Mouse (Mus musculus) heart, embryonic 10.5 days (tissue): ENCODE measurements around the gene Plpp2. TPM values are rescaled to one million over a fixed set of nuclear protein-coding genes. Genes with fewer than 3 reads are reported as not detected.

Experiments used
- DNase-seq: peaks from one replicate; pipeline ENCODE4 v3.0.0-alpha.2; 2017; ENCODE audit warnings: low spot score
- H3K27ac ChIP-seq: fragments of 300-500 bp; sonication (generic); 2 replicates; pipeline ENCODE4 v1.5.1; 2016; ENCODE audit warnings: mild to moderate bottlenecking
- H3K27me3 ChIP-seq: fragments of 300-500 bp; sonication (generic); 2 replicates; pipeline ENCODE4 v1.6.1; 2016; ENCODE audit warnings: mild to moderate bottlenecking; ENCODE audit not compliant: poor library complexity, insufficient read depth, severe bottlenecking
- H3K36me3 ChIP-seq: fragments of 300-500 bp; sonication (generic); 2 replicates; pipeline ENCODE4 v1.6.1; 2016; ENCODE audit warnings: mild to moderate bottlenecking, moderate library complexity
- H3K4me1 ChIP-seq: fragments of 300-500 bp; sonication (generic); 2 replicates; pipeline ENCODE4 v1.6.1; 2016; ENCODE audit warnings: mild to moderate bottlenecking
- H3K4me3 ChIP-seq: fragments of 300-500 bp; sonication (generic); 2 replicates; pipeline ENCODE4 v1.5.1; 2016; ENCODE audit warnings: mild to moderate bottlenecking, moderate library complexity
- H3K9me3 ChIP-seq: fragments of 300-500 bp; sonication (generic); 2 replicates; pipeline ENCODE4 v1.6.1; 2016; ENCODE audit warnings: mild to moderate bottlenecking, moderate library complexity
- WGBS: fragments of 180-500 bp; shearing (Covaris S2); methylation state at CpG from one replicate; pipeline ENCODE4 v1.1.7; 2016; 5-methylcytosine and 5-hydroxymethylcytosine counted together
- polyA plus RNA-seq: library from polyadenylated mRNA; unstranded; fragments of >200 nt; fragmentation: Nextera tagmentation; extraction: Ambion mirVana; gene quantifications from 2 replicates; pipeline ENCODE4 v1.2.1, GENCODE M21; 2016

Plpp2 gene
- polyA plus RNA-seq, 1 experiment from 2014 or later = 24.1 TPM

GRCm38 (mm10) chr10:79547148-79547675 is 13.6 kb upstream of the Plpp2 start:
- H3K4me3 ChIP-seq = no peak overlapping the region
- WGBS = 77% methylated on average over 5 of the region's 5 CpGs
- H3K9me3 ChIP-seq = no peaks in the 10 kb centered on the region
- H3K27me3 ChIP-seq = no peaks in the 10 kb centered on the region
- peaks cover 80% of the 10 kb centered on the region for H3K36me3 ChIP-seq
- no peak overlapping the region for H3K27ac ChIP-seq
- DNase-seq = peak; percentile 64
- H3K4me1 ChIP-seq = peaks cover 24% of the 10 kb centered on the region

DNA sequence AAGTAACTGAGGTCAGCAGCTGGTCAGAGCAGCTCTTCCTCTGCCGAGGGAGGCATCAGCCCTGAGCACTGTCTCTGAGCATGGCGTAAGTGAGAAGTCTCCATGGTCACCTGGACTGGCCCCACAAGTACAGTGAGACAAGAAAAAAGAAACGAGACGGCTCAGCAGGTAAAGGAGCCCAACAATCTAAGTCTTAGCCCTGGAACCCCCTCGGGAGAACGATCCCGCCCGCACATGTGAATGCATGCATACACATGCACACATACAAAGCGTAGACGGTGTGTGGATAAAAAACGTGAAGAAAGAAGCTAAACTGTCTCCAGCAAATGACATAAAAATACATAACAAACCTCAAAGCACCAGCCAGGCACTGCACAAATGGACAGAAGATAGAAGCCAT is 12.9 kb upstream of the Plpp2 start:
- Histone ChIP-seq H3K27me3 (no peaks in the 10 kb centered on the region), H3K4me3 (no peak overlapping the region), H3K36me3 (peaks cover 88% of the 10 kb centered on the region), H3K9me3 (no peaks in the 10 kb centered on the region), H3K4me1 (peaks cover 23% of the 10 kb centered on the region; the same call in 1 of the 2 replicates), H3K27ac (no peak overlapping the region)
- DNase-seq = peak; percentile 60
- 89% methylated on average over 11 of the region's 11 CpGs for WGBS

- peaks cover 94% of the 10 kb centered on the region for H3K36me3 ChIP-seq
- H3K27me3 ChIP-seq = no peaks in the 10 kb centered on the region
- peaks cover 23% of the 10 kb centered on the region; the same call in 1 of the 2 replicates for H3K4me1 ChIP-seq
- no peak overlapping the region for H3K27ac ChIP-seq
- peak; percentile 66 for DNase-seq
- WGBS = 86% methylated on average over 12 of the region's 12 CpGs
- no peak overlapping the region for H3K4me3 ChIP-seq
- no peaks in the 10 kb centered on the region for H3K9me3 ChIP-seq
Observed at GRCm38 (mm10) chr10:79545891-79546290, 12.3 kb upstream of the Plpp2 start.

DNA sequence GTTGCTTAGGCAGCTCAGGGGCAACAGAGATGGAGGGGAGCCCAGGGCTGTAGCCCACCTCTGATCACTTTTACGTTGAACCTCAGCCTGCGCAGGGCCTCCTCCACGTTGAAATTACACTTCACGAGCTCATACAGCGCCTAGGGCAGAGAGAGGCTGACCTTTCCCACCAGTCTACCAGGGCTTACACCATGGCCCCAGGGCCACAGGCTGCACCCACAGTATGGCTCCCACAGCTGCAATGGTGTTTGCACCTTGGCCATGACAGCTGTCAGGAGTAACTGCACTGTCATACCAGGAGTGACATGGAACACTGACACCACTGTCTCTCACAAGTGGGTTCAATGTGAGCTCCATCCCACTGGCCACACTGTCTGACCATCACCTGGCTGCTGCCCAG is 11.0 kb upstream of the Plpp2 start:
- DNase-seq = peak; percentile 72
- no peak overlapping the region for H3K27ac ChIP-seq

GRCm38 (mm10) chr10:79543884-79544597 is 10.4 kb upstream of the Plpp2 start:
- Histone ChIP-seq H3K9me3 (no peaks in the 10 kb centered on the region), H3K27ac (no peak overlapping the region), H3K4me3 (no peak overlapping the region), H3K27me3 (no peaks in the 10 kb centered on the region), H3K4me1 (peaks cover 20% of the 10 kb centered on the region; the same call in 1 of the 2 replicates), H3K36me3 (peaks cover 97% of the 10 kb centered on the region)
- peak; percentile 64 for DNase-seq
- WGBS = 79% methylated on average over 9 of the region's 9 CpGs

More for the DNA sequence above, 11.0 kb upstream of the Plpp2 start:
- Histone ChIP-seq H3K9me3 (no peaks in the 10 kb centered on the region), H3K4me1 (peaks cover 23% of the 10 kb centered on the region; the same call in 1 of the 2 replicates), H3K4me3 (no peak overlapping the region), H3K36me3 (peaks cover 99% of the 10 kb centered on the region), H3K27me3 (no peaks in the 10 kb centered on the region)
- 95% methylated on average over 5 of the region's 5 CpGs for WGBS

GRCm38 (mm10) chr10:79542171-79542570 is 8.6 kb upstream of the Plpp2 start:
- DNase-seq = peak; percentile 71
- Histone ChIP-seq H3K4me3 (no peak overlapping the region), H3K27ac (no peak overlapping the region), H3K36me3 (peaks cover 87% of the 10 kb centered on the region), H3K9me3 (no peaks in the 10 kb centered on the region), H3K4me1 (0 out of 2 replicates have a peak, but pooled peaks cover 13% of the 10 kb centered on the region), H3K27me3 (no peaks in the 10 kb centered on the region)
- WGBS = 96% methylated on average over 11 of the region's 11 CpGs

DNA sequence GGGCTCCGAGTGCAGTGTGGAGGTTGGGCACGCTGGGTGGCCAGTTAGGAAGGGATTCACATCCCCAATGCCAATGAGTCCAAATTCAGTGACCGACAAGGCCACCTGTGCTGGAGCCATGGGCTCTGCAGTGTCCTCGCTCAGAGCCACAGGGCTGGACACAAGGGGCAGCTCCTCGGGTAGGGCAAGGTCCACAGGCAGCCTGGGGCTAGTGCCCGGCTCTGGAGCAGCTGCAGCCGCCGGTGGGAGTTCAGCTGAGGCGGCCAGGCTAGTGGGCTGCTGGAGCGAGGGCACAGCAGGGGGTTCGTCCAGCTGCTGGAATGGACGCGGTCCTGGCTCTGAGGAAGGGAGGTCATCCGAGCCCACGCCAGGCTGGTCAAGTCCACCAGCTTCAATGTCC is 7.9 kb upstream of the Plpp2 start:
- peak; percentile 72 for DNase-seq
- no peak overlapping the region for H3K27ac ChIP-seq
- WGBS = 95% methylated on average over 15 of the region's 15 CpGs

DNA sequence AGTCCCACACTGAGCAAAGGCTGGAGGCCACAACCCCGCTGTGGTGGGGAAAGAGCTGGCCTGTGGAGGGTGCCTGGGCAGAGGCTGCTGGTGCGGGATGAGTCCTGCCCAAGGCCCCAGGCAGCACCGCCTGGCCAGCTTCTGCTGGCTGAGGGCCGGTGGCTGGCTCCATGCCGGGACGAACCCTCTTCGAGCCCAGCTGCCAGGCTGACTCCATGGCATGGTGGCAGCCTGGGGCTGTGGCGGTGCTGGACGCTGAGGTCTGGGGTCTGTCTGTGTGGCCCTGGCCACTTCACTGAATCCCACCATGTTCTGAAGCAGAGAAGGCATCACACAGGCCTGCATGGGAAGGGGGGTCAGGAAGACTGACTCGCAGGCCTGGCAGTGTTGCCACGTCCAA is 7.2 kb upstream of the Plpp2 start:
- no peak overlapping the region for H3K27ac ChIP-seq
- H3K4me3 ChIP-seq = no peak overlapping the region
- WGBS = 93% methylated on average over 11 of the region's 11 CpGs
- H3K36me3 ChIP-seq = peaks cover 72% of the 10 kb centered on the region
- H3K27me3 ChIP-seq = no peaks in the 10 kb centered on the region
- peak; percentile 71 for DNase-seq
- H3K4me1 ChIP-seq = 0 out of 2 replicates have a peak, but pooled peaks cover 10% of the 10 kb centered on the region
- H3K9me3 ChIP-seq = no peaks in the 10 kb centered on the region

More for the DNA sequence above, 7.9 kb upstream of the Plpp2 start:
- H3K4me1 ChIP-seq = 0 out of 2 replicates have a peak, but pooled peaks cover 10% of the 10 kb centered on the region
- no peaks in the 10 kb centered on the region for H3K9me3 ChIP-seq
- H3K36me3 ChIP-seq = peaks cover 80% of the 10 kb centered on the region
- no peak overlapping the region for H3K4me3 ChIP-seq
- H3K27me3 ChIP-seq = no peaks in the 10 kb centered on the region

GRCm38 (mm10) chr10:79539701-79540495 is 6.3 kb upstream of the Plpp2 start:
- Histone ChIP-seq H3K27me3 (0 out of 2 replicates have a peak, but pooled peaks cover 6% of the 10 kb centered on the region), H3K4me3 (no peak overlapping the region), H3K36me3 (peaks cover 65% of the 10 kb centered on the region), H3K27ac (no peak overlapping the region), H3K9me3 (no peaks in the 10 kb centered on the region), H3K4me1 (0 out of 2 replicates have a peak, but pooled peaks cover 8% of the 10 kb centered on the region)
- 94% methylated on average over 16 of the region's 16 CpGs for WGBS
- DNase-seq = peak; percentile 73

DNA sequence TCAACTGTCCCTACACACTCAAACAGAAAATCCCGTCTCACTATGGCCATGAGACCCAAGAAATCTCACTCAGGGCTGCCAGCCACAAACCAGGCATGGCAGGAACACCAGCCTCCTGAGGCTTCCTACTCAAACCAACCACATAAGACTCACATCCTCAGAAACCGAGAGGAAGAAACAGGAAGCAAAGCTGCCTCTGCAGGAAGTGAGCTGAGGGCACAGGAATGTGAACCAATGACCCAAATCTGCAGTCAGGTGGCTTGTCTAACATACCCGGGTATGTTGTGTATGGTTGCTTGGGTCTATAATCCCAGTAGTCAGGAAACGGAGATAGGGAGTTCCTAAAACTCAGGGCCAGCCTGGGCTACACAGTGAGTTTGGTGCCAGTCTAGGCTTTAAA is 5.3 kb upstream of the Plpp2 start:
- peak; percentile 66 for DNase-seq
- Histone ChIP-seq H3K27ac (no peak overlapping the region), H3K4me1 (peaks cover 2% of the 10 kb centered on the region), H3K27me3 (peaks cover 14% of the 10 kb centered on the region; the same call in 1 of the 2 replicates), H3K9me3 (no peaks in the 10 kb centered on the region), H3K36me3 (peaks cover 54% of the 10 kb centered on the region), H3K4me3 (no peak overlapping the region)
- WGBS = 61% methylated on average over 4 of the region's 4 CpGs

- Histone ChIP-seq H3K9me3 (no peaks in the 10 kb centered on the region), H3K27me3 (peaks cover 14% of the 10 kb centered on the region; the same call in 1 of the 2 replicates), H3K27ac (no peak overlapping the region), H3K36me3 (peaks cover 49% of the 10 kb centered on the region), H3K4me1 (peaks cover 8% of the 10 kb centered on the region), H3K4me3 (no peak overlapping the region)
- 91% methylated on average over 3 of the region's 3 CpGs for WGBS
- peak; percentile 66 for DNase-seq
Observed at GRCm38 (mm10) chr10:79538323-79538722, 4.7 kb upstream of the Plpp2 start.

DNA sequence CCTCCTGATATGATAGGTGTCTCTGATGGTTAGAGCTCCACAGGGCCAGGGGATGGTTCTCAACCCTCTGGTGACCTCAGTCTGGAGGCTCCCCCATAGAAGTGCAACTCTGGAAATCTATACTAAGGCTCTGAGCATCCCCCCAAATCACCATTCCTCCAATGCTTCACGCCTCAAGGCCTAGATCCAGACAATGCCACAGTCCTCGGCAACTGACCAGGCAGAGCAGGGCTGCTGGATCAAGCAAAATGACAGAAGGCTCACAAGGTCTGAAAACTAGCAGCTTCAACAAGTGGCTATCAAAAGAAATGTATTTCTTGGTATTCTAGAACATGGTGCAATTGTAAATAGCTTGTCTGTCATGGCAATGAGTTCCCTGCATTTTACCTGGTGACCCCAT is 4.2 kb upstream of the Plpp2 start:
- H3K4me1 ChIP-seq = peaks cover 13% of the 10 kb centered on the region
- 92% methylated on average over 2 of the region's 2 CpGs for WGBS
- H3K27me3 ChIP-seq = peaks cover 14% of the 10 kb centered on the region; the same call in 1 of the 2 replicates
- H3K27ac ChIP-seq = no peak overlapping the region
- peaks cover 44% of the 10 kb centered on the region for H3K36me3 ChIP-seq
- DNase-seq = peak; percentile 61
- no peak overlapping the region for H3K4me3 ChIP-seq
- no peaks in the 10 kb centered on the region for H3K9me3 ChIP-seq
